Mouse (Mus musculus): ENCODE measurements around the gene Lrrc20. TPM values are rescaled to one million over a fixed set of nuclear protein-coding genes. Genes with fewer than 3 reads are reported as not detected.

Lrrc20 gene
- 15.6 and 17.8 TPM in 2 replicates for polyA plus RNA-seq (2015; fragmentation: Nextera tagmentation; extraction: Ambion mirVana)

DNA sequence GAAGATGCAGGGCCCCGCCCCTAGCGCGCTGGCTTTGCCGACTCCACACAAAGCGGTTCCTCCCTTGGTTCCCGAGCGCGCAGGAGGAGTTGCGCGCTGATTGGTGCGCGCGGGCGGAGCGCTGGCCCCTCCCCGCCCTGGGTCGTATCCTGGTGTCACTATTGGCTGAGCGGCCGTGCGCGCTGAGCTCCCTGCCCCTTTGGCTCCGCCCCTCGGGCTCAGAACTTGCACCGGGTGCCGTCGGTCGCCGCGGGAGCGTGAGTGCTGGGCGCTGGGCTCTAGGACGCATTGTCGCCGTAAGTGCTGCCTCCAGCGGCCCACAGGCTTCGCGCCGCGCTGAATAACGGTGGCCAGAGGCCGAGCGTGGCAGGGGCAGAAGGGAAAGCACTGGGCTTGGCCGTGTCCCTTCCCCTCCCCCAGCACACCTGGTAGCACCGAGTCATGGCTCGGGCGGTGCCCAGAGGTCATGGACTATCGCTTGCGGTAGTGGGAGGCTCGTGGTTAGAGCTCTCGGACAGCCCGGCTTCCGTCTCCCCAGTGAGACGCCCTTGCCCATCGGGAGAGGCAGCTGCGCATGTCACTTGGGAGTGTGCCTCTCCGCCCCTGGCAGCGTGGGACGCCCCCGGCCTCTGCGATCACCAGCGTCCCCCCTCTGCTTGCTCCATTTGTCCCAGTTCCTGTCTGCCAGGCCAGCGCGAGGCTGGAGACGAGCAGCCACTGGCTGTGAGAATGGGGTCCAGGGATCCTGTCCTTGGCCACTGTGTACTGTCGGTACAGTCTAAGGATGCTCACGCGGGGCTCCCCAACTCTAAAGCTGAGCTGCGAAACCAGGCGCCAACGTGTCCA is at the start of gene Lrrc20:
TSS of gene Lrrc20 (plus strand) at position 208 of the 846 bp plus-strand sequence.
- H3K27ac ChIP-seq (replicated peaks): peak within 1 kb of the TSS; percentile 75
- peak within 1 kb of the TSS; percentile 75 for H3K4me3 ChIP-seq
- no peaks in the 10 kb centered on the region for H3K36me3 ChIP-seq
- no peaks in the 10 kb centered on the region for H3K27me3 ChIP-seq
- peak within 1 kb of the TSS; percentile 74 for H3K9ac ChIP-seq
- peaks cover 18% of the 10 kb centered on the region for H3K4me1 ChIP-seq (replicated peaks)
- peak within 1 kb of the TSS; percentile 88 for H3K4me2 ChIP-seq
- WGBS: under 1% methylated on average over 70 of the region's 70 CpGs
- peak; percentile 98 for ATAC-seq (ENCODE audit: low FRiP score, low read depth)
- no peaks in the 10 kb centered on the region for H3K9me3 ChIP-seq

DNA sequence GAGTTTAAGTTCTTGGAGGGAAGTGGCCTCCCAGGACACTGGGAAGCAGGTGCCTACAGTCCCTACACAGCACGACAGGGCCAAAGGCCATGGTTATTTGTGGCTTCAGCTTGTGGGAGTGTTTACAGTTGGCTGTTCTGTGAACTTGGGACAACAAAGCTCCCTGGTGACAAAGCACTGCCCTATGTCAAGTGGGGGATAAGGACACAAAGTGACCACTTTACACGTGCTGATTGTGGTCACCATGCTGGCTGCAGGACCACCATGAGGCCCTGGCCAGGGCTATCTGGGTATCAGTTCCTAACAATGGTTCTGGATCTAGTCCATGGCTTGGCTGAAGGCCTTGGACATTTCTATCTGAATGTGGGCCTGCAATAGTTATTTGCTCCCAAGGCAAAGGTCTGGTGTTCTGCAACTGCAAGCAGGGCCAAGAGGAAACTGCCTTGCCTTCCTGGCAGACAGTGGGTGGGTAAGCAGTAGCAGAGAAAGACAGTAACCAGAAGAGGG is 49.3 kb upstream of the Lrrc20 start:
- Histone ChIP-seq H3K9ac (no peak overlapping the region), H3K4me1 (replicated peaks) (peaks cover 22% of the 10 kb centered on the region), H3K4me3 (no peak overlapping the region), H3K27ac (replicated peaks) (no peak overlapping the region), H3K27me3 (no peaks in the 10 kb centered on the region), H3K4me2 (no peak overlapping the region), H3K9me3 (no peaks in the 10 kb centered on the region), H3K36me3 (peaks cover 15% of the 10 kb centered on the region)
- no peak for ATAC-seq (ENCODE audit: low FRiP score, low read depth)
- 60% methylated on average over 2 of the region's 2 CpGs for WGBS

DNA sequence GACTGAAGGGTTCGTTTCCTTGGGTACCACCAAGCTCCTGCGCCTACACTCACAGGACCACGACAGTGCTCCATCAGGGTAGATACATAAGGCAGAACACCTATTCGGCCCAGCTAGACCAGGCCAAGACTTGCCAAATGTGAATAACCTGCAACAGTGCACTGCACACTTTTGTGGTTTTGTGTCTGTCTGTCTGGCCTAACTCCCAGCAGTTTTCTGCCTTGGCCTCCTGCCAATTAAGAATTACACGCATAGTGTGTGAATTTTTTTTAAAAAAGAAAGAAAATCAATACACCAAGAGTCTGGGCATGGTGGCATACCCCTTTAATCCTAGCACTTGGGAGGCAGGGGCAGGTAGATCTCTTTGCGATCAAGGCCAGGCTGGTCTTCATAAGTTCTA is 47.6 kb upstream of the Lrrc20 start:
- no peak overlapping the region for H3K4me3 ChIP-seq
- H3K4me1 ChIP-seq (replicated peaks): peaks cover 22% of the 10 kb centered on the region
- no peak overlapping the region for H3K9ac ChIP-seq
- 82% methylated on average over 6 of the region's 6 CpGs for WGBS
- no peak for ATAC-seq (ENCODE audit: low FRiP score, low read depth)
- H3K27me3 ChIP-seq: no peaks in the 10 kb centered on the region
- no peaks in the 10 kb centered on the region for H3K9me3 ChIP-seq
- H3K27ac ChIP-seq (replicated peaks): no peak overlapping the region
- H3K36me3 ChIP-seq: peaks cover 25% of the 10 kb centered on the region
- no peak overlapping the region for H3K4me2 ChIP-seq

DNA sequence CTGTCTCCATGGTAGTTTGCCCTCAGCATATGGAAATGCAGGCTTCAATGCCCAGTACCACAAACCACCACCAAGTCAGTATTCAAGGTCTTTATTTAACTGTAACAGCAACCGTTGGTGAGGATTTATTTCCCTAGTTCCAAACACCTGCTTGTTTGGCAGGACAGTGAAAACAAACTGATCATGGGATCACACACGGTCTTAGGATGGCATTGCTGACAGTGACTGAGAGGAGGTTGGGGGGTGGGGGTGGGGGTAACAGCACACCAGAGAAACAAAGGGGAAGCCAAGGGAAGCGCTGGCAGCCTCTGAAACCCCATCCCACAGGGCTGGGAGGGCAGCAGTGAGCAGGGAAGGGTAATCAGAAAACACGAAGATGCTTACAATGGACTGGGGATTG is 47.2 kb upstream of the Lrrc20 start:
- Histone ChIP-seq H3K4me2 (no peak overlapping the region), H3K36me3 (peaks cover 30% of the 10 kb centered on the region), H3K27me3 (no peaks in the 10 kb centered on the region), H3K4me1 (replicated peaks) (peaks cover 22% of the 10 kb centered on the region), H3K9me3 (no peaks in the 10 kb centered on the region), H3K27ac (replicated peaks) (no peak overlapping the region), H3K9ac (no peak overlapping the region), H3K4me3 (no peak overlapping the region)
- no peak for ATAC-seq (ENCODE audit: low FRiP score, low read depth)
- 42% methylated on average over 4 of the region's 4 CpGs for WGBS

DNA sequence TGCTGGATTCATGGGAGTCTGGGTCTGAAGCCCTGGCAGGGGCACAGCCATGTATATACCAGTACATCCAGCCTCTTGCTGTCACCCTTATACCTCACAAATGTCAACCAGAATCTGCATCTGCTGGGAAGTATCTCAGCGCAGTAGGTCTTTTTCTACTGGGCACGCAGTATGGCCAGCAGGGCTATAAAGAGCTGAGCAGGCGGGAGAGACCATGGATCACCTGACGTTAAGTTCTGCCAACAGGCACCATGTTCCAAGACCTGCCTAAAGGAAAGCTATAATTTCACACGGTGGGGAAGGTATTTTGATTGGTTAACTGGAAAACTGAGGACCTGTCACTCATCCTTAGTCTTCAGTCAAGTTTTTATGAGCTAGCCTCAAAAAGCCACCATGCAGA is 46.6 kb upstream of the Lrrc20 start:
- no peak for ATAC-seq (ENCODE audit: low FRiP score, low read depth)
- no peak overlapping the region for H3K9ac ChIP-seq

DNA sequence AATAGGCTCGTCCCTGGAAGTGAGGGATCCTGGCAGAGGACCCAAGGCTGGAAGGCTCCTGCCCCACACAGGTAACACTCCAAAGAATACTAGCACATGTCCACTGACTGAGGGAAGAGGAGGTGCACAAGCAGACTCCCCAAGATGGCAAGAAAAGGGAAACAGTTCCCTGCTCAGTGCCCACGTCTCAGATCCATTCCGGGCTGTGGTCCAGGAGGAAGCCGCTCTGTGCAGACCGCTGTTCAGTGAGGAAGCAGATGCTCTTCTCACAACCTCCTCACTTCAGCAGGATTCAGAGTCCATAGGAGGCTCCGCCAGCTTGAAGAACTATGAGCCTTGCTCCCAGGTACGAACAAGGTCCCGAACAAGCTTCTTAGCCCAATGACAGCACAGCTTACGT is 44.2 kb upstream of the Lrrc20 start:
- Histone ChIP-seq H3K9ac (no peak overlapping the region), H3K27me3 (no peaks in the 10 kb centered on the region), H3K27ac (replicated peaks) (no peak overlapping the region), H3K4me3 (no peak overlapping the region), H3K36me3 (peaks cover 44% of the 10 kb centered on the region), H3K4me2 (no peak overlapping the region), H3K4me1 (replicated peaks) (0 out of 2 replicates have a peak, but pooled peaks cover 8% of the 10 kb centered on the region), H3K9me3 (no peaks in the 10 kb centered on the region)
- WGBS: 92% methylated on average over 9 of the region's 9 CpGs
- ATAC-seq (ENCODE audit: low FRiP score, low read depth): no peak

More for the DNA sequence above, 46.6 kb upstream of the Lrrc20 start:
- no peaks in the 10 kb centered on the region for H3K27me3 ChIP-seq
- peaks cover 36% of the 10 kb centered on the region for H3K36me3 ChIP-seq
- 86% methylated on average over 5 of the region's 5 CpGs for WGBS
- H3K27ac ChIP-seq (replicated peaks): no peak overlapping the region
- no peak overlapping the region for H3K4me3 ChIP-seq
- no peak overlapping the region for H3K4me2 ChIP-seq
- peaks cover 19% of the 10 kb centered on the region for H3K4me1 ChIP-seq (replicated peaks)
- H3K9me3 ChIP-seq: no peaks in the 10 kb centered on the region

DNA sequence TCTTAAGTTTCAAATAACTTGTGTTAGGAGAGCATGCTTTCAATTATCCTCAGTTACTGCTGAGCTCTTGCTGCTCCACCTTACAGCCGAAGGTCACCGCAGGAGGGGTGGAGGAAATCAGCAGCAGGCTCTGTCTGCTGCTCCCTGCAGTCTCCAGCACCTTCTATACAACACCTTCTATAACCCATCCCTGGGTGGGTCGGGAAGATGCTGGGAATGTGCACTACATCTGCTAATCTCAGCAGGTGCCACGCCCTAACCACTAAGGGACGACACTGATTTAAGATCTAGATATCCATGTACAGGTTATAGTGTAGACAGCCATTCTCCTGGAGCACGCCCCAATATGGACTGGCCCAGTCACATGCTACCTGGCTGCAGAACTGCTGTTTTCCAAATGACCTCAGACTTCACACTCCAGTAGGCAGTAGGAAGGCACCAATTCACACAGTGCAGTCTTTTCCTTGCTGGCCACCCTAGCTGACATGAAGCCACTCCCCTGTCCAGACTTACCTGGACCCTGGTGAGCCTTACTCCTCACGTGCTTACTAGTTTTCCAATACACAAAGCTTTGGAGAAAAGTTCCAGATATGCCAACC is 35.3 kb upstream of the Lrrc20 start:
- Histone ChIP-seq H3K36me3 (no peaks in the 10 kb centered on the region), H3K4me3 (no peak overlapping the region), H3K4me2 (no peak overlapping the region), H3K9me3 (no peaks in the 10 kb centered on the region), H3K9ac (no peak overlapping the region), H3K4me1 (replicated peaks) (peaks cover 24% of the 10 kb centered on the region), H3K27me3 (no peaks in the 10 kb centered on the region), H3K27ac (replicated peaks) (no peak overlapping the region)
- ATAC-seq (ENCODE audit: low FRiP score, low read depth): no peak
- WGBS: 92% methylated on average over 7 of the region's 7 CpGs

DNA sequence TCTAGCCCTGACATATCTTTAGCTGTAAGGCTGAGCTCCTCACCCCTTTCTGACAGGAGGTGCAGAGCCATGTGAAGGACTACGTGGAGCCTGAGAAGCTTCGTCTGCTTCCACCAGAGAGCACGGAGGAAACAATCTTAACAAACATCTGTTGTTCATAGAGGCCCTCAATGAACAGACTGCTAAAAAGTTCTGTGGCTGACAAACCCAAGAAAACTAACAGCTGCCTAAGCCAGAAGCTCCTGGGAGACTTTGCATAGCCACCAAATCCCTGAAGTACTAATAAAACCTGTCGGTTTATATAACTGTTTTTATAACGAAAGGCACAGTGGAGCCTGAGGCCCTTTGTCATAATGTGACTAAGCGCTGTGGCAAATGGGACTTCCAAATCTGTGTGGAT is 32.1 kb upstream of the Lrrc20 start:
- no peaks in the 10 kb centered on the region for H3K36me3 ChIP-seq
- H3K4me1 ChIP-seq (replicated peaks): peaks cover 51% of the 10 kb centered on the region
- H3K9ac ChIP-seq: no peak overlapping the region
- no peaks in the 10 kb centered on the region for H3K27me3 ChIP-seq
- no peak overlapping the region for H3K27ac ChIP-seq (replicated peaks)
- ATAC-seq (ENCODE audit: low FRiP score, low read depth): no peak
- WGBS: 57% methylated on average over 6 of the region's 6 CpGs
- H3K9me3 ChIP-seq: no peaks in the 10 kb centered on the region
- no peak overlapping the region for H3K4me2 ChIP-seq
- H3K4me3 ChIP-seq: no peak overlapping the region

DNA sequence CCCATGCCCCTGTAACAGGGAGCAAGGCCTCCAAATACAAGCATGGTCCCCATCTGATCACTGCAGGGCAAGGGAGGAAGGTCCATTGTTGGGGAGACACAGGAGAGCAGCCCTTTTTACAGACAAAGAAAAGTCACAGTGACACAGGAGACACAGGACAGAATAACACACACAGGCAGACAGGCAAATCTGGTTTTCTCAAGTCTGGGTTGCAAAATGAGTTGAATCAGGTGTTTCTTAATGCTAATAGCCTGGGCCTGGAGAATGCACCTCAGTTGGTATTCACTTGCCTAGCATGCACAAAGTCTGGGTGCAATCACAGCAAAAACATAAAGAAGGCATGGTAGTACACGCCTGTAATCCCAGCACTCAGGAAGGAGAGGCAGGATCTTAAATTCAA is 31.7 kb upstream of the Lrrc20 start:
- WGBS: 81% methylated on average over 1 of the region's 1 CpGs

DNA sequence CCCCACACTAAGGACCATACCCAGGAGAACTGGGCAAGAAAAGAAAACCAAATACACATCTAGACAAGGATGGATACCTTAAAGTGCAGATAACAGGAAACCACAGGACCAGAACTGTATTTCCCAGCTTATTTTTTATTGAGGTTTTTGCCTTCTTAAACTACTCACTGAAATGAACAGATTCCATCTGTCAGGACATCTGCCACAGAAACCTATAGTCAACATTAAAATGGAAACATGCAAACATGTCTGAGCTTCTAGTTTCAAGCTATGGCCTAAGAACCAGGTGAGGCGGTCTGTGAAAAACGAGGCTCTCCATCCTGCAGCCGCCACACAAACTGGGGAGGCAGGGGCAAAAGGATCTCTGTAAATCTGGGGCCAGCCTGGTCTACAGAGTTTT is 30.6 kb upstream of the Lrrc20 start:
- Histone ChIP-seq H3K9me3 (no peaks in the 10 kb centered on the region), H3K4me1 (replicated peaks) (peaks cover 67% of the 10 kb centered on the region), H3K27ac (replicated peaks) (no peak overlapping the region; the same call in 1 of the 2 replicates), H3K36me3 (no peaks in the 10 kb centered on the region), H3K4me2 (no peak overlapping the region), H3K27me3 (no peaks in the 10 kb centered on the region), H3K9ac (no peak overlapping the region), H3K4me3 (no peak overlapping the region)
- WGBS: 85% methylated on average over 3 of the region's 3 CpGs
- no peak for ATAC-seq (ENCODE audit: low FRiP score, low read depth)

More for the DNA sequence above, 31.7 kb upstream of the Lrrc20 start:
- H3K36me3 ChIP-seq: no peaks in the 10 kb centered on the region
- no peak overlapping the region for H3K4me3 ChIP-seq
- no peak overlapping the region for H3K27ac ChIP-seq (replicated peaks)
- H3K9me3 ChIP-seq: no peaks in the 10 kb centered on the region
- peaks cover 56% of the 10 kb centered on the region for H3K4me1 ChIP-seq (replicated peaks)
- no peak overlapping the region for H3K9ac ChIP-seq
- ATAC-seq (ENCODE audit: low FRiP score, low read depth): no peak
- no peaks in the 10 kb centered on the region for H3K27me3 ChIP-seq
- H3K4me2 ChIP-seq: no peak overlapping the region

DNA sequence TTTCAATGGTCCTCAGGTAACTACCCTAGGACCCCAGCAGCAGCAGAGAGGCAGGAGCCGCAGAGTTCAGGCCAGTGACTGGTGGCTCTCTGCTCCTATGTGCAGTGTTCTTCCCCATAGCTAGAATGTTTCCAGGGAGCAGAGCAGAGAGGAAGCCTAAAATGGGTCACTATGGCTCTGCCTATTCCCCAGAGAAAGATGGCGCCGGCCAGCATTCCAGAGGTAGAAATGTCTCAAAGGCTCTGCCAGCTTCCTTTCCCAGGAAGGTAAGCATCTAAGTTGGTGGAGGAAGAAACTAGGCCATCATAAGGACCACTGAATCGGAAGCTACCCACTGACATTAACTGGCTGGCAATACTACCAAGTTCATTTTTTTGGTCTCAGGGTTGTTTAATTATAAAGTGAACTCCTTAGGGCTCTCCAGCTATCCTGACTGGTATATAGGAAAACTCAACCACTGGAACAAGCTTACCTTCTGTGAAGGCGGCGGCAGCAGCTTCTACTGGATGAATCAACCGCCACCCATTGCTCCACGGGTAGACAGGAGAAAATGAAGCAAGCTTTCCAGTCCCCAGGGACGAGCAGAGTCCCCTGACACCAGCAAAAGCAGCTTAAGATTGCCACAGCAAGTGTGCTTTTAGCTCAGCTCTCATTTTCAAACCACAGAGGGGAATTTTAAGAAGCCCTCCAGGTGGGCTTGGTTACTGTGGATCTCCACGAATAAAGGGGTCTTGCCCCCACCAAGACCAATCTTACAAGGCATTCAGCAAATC is 27.8 kb upstream of the Lrrc20 start:
- Histone ChIP-seq H3K4me1 (replicated peaks) (peaks cover 81% of the 10 kb centered on the region), H3K27me3 (no peaks in the 10 kb centered on the region), H3K36me3 (no peaks in the 10 kb centered on the region), H3K9me3 (no peaks in the 10 kb centered on the region), H3K27ac (replicated peaks) (peak overlapping the region; percentile 31; the same call in 1 of the 2 replicates), H3K9ac (no peak overlapping the region), H3K4me3 (no peak overlapping the region), H3K4me2 (no peak overlapping the region)
- ATAC-seq (ENCODE audit: low FRiP score, low read depth): no peak
- WGBS: 69% methylated on average over 10 of the region's 10 CpGs

DNA sequence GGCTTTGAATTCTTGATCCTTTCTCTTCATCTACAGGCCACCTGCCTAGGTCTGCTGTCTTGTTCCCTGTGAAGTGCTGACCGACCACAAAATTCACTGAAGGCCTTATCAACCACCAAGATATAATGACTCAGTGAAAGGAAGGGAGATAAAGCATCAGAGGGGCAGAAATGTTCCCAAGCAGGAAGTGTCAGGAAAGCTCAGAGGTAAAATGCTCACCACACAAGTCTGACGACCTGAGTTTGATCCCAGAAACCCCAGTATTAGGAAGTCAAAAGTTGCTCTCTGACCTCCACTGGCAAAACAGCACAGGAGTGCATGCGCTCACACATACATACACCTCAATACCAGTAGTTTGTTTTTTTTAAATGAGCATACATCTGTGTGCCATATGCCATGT is 26.8 kb upstream of the Lrrc20 start:
- H3K27me3 ChIP-seq: no peaks in the 10 kb centered on the region
- no peak overlapping the region for H3K4me2 ChIP-seq
- no peaks in the 10 kb centered on the region for H3K9me3 ChIP-seq
- H3K9ac ChIP-seq: no peak overlapping the region
- 85% methylated on average over 3 of the region's 3 CpGs for WGBS
- H3K27ac ChIP-seq (replicated peaks): peak overlapping the region; percentile 31; the same call in 1 of the 2 replicates
- H3K4me1 ChIP-seq (replicated peaks): peaks cover 73% of the 10 kb centered on the region
- no peak overlapping the region for H3K4me3 ChIP-seq
- H3K36me3 ChIP-seq: no peaks in the 10 kb centered on the region
- no peak for ATAC-seq (ENCODE audit: low FRiP score, low read depth)
